Mouse (Mus musculus) kidney, adult 2 months (tissue): ENCODE results near the gene Prdm1.

ENCODE experiments used
- CTCF ChIP-seq: fragments of 200-500 bp; conservative IDR thresholded peaks from 2 replicates; pipeline ENCODE4 v1.5.1; 2011; ENCODE audit warnings: low read depth, mild to moderate bottlenecking, control low read depth, low read length, moderate library complexity, mixed read lengths; ENCODE audit not compliant: insufficient read depth, insufficient read length
- POLR2A ChIP-seq: fragments of 200-500 bp; IDR thresholded peaks from one replicate; pipeline ENCODE4 v1.6.1; 2011; ENCODE audit warnings: low read depth, low read length, control low read depth

DNA sequence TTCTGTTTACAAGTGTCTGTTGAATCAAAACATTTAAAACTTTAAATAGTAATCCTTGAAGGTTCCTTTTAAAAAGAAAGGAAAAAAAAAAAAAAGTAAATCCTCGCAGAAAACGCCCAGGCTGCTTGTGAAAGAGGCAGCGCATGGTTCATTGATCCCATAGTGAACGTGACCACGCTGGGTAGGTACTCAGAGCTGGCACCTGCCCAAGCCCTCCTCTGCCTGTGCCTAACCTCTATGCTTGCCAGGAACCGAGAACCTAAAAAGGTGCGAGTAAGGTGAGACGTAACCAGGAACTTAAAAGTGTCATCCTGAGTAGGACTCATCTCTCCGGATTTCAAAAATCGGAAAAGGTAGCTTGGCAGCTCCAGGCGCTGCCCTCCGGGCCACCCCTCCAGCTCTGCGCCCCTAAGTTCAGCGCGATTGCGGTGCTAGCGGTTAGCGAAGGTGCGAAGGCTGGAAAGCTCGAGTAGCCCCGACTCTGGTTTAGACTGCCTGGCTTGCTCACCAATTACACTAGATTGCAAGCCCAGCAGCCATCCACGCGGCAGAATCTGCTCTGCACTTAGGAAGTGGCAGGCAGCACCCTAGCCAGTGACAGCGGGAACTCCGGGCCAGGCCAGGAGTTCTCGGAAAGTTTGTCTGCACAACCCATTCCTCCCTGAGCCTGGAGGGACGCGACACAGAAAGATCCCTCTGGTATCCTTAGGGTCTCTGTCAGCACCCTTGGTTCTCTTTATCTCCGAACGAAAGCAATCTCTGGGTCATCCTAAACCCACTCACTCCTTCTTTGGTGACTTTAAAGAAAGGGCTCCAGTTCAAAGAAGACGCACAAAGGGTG, 1.3 kb downstream of the Prdm1 start:
- TF ChIP-seq POLR2A (no peak), CTCF (no peak)
